Mouse (Mus musculus): ENCODE data around the gene Dock1.

Gene Dock1

GRCm38 (mm10) chr7:134696126-134696979 lies 25.9 kb downstream of the Dock1 start:
- DNase-seq = no peak

DNA sequence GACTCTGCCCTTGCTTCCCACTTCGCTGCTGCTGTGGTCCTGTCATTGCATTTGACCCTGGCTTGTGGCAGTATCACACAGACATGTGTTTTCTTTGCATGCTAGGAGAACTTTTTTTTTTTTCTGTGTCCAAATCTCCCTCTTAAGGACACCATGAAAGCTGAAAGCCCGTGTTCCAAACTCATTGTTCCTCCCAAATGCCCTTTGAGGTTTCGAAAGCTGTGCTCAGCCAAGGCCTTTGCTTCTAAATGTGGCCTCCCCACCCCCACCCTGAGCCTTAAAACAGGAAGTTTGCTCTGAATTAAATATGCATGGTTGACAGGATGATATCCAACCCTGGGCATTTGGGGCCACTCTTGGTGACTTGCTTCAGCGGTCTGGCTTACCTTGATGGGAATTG lies 27.0 kb downstream of the Dock1 start:
- no peak for DNase-seq

GRCm38 (mm10) chr7:134698246-134698645 lies 27.8 kb downstream of the Dock1 start:
- DNase-seq = no peak

DNA sequence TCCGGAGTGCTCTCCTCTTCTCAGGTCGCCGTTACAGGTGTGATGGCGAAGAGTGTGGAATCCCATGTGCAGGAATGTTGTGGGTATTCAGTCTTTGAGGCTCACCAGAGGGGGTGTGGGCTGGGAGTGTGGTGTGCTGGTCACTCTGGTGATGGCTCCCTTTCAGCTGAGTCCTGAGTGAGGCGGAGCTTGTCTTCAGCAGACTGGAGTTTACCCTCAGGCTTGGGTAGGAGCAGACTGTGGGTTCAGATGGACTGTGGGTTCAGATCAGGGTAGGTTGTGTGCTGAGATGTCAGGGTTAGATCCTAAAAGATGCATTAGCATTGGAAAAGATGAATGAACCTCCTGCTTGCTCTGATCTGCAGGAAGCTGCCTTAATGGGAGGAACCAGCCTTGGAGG lies 29.5 kb downstream of the Dock1 start:
- no peak for DNase-seq

DNA sequence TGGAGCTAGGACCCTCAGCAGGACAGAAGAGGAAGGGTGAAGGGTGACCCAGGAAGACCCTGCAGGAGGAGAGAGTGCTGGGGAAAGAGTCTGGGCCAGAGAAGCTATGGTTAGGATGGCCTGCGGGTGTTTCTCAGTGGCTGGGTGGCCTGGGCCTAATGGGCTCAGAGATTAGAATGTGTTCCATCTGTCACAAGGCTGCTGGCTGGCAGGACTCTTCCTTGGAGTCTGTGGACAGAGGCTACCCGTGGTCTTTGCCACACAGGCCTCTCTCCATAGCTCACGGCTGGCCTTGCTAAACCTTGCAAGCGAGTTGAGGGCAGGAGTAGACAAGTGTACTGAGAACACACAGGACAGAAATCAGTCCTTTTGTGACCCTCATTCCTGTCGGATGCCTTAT lies 32.0 kb downstream of the Dock1 start:
- no peak for DNase-seq

- no peak for DNase-seq
Observed at GRCm38 (mm10) chr7:134703704-134704103, 33.2 kb downstream of the Dock1 start.

GRCm38 (mm10) chr7:134709226-134709853 lies 38.9 kb downstream of the Dock1 start:
- DNase-seq = no peak

- DNase-seq = no peak
Observed at GRCm38 (mm10) chr7:134711576-134711975, 41.1 kb downstream of the Dock1 start.

- no peak for DNase-seq
Observed at GRCm38 (mm10) chr7:134719406-134719805, 49.0 kb downstream of the Dock1 start.

- DNase-seq = no peak
Observed at GRCm38 (mm10) chr7:134722361-134722760, 51.9 kb downstream of the Dock1 start.

DNA sequence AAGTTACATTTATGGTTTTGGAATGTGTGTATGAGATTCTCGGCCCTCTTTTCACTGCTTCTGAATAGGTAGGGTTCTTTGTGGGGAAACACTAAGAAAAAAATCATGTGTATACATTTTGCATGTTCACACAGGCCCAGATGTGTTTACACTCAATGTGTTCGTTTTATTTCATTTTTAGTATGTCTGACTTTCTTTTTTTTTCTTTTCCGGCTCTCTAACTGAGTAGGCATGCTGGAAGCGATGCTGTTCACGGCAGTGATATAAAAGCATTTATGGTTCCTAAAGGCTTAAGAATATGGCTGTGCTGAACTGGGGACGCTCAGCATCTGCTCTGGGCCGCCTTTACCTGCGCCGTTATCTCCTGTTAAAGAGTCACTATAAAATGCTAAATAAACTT lies 52.5 kb downstream of the Dock1 start:
- no peak for DNase-seq

GRCm38 (mm10) chr7:134723509-134723908 lies 53.1 kb downstream of the Dock1 start:
- DNase-seq = no peak

GRCm38 (mm10) chr7:134724841-134725240 lies 54.4 kb downstream of the Dock1 start:
- DNase-seq = no peak

- no peak for DNase-seq
Observed at GRCm38 (mm10) chr7:134725551-134726529, 55.4 kb downstream of the Dock1 start.

- DNase-seq = no peak
Observed at GRCm38 (mm10) chr7:134726530-134727258, 56.2 kb downstream of the Dock1 start.

DNA sequence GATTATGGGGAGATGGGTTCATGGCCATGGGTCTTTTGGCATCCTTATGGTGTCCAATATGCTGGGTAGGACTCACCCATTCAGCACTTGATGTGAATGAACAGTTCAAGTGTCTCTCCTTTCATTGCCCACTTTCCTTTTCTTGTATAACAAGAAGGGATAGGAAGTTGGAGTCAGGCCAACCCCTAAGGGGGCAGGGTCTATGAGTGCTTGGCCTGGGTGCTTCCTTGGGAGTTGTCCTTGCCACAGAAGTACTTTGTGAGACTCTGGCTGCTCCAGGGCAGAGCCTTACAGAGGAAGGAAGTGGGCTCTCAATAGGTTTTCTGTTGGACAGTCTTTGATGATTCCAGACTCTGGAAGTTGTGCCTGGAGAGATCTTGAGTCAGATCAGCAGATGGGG lies 58.9 kb downstream of the Dock1 start:
- DNase-seq = no peak

DNA sequence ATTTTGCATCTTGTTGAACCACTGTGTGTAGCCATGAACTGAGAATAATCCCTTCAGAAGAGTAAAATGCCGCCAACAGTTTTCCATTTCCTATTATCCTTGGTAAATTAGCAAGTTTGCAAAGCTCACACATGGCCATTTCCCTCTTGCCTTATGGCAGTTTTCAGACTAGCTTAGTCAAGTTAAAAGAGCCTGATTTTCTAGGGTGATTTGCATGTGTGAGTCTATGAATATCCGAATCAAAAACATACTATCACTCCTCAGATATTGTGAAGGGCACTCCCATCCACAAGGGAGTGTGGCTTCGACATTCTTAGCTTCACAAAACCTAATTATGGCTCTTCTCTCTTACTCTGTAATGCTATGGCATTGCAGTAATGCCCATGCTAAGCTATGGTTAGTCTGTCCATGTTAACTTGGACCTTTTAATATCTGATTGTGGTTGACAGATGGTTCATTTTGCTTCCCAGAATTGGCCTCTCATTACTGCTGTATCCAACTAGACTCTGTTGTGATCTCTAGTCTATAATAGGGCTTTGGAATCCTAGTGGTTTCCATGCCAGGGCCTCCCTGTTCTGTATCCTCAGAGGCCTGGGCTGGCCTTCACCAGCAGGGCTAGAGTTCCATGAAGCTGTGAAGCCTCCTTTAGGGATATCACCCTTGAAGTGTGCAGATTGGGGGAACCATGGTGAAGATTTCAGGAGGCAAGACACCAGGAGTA lies 60.1 kb downstream of the Dock1 start:
- DNase-seq = no peak

DNA sequence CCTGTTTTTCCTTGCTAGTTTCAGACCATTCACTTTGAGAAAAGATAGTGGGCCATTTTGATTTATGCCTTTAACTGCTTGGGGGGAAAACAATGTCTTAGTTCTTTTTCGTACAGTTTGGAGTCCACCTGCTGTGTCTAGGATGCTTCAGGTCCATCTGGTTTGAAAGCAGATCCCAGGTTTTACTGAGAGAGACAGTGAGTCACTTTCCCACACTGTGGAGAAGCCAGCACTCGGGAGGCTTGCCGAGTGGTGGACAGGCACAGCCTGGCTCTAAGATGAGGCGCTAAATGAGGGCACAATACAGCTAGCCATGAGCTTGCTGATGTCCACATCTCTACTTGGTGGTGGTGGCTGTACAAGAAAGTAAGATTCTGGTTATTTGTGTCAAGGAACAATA lies 76.6 kb downstream of the Dock1 start:
- DNase-seq = no peak

DNA sequence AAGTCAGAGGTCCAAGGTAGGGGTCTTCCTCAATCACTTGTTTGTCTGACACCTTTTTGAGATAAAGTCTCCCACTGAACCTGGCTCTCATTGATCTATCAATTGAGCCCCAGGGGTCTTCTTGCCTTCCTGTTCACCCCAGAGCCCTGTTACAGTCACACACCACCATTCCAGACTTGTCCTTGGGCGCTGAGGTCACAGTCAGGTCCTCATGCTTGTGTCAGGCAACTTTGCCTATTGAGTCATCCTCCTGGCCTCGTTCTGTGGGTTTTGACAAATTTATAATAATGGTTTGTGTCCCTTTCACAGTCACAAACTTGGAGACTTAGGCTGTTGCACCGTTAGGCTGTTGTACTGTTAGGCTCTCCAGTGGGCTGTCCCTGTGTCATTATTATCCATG lies 77.9 kb downstream of the Dock1 start:
- no peak for DNase-seq

DNA sequence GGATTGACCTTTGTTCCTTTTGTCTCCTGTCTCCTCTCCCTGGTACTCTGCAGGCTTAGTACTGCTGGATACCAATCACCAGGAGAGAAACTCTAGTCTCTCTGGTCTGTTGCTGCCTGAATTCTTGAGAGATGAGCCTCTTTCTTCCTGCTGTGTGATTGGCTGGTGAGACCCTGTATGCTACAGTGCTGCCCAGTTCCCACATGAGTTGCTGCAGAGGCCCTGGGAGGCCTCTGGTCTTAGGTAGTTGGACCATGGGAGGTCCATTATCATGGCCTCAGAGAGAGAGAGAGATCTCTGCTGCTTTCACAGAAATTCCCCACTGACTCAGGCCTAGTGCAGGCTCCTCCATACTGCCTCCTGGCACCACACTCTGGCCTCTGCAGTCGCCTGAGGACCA lies 79.2 kb downstream of the Dock1 start:
- DNase-seq = no peak

DNA sequence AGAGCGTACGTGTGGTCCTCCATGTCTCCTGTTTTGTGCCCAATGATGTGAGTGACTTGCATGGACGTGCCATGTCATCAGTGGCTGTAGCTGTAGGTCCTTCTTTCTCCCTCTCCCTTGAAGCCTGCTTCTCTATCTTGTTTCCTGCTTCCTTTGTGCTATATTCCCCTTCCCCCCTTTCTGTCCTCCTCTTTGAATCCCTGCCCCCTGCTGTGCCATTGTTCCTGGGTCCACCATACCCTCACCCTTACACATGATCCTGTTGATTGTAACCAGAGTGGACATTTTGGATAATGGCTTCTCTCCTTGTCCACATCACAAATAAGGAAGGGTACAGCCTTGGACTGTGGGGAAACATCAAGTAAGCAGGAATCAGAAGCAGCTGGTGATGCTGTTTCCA lies 81.0 kb downstream of the Dock1 start:
- DNase-seq = no peak

DNA sequence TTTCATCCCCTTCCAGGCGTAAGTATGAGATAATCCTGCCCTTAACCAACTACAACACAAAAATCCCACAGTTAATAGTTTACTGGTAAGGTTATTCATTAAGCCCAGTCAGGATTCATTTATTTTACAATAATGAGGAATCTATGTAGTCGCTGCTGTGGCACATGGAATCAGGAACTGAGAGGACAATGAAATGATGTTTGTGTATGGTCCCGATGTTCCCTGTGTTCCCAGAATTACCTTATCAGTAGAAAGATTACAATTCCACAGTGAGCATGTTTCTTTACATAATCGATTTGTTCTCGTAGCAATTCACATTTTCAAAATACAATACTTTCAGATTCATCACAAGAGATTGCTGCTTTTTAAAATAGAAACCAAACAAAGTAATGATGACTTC lies 83.0 kb downstream of the Dock1 start:
- DNase-seq = no peak
